Mouse (Mus musculus) cerebellum, adult (tissue): ENCODE results near the gene Spn.
"Not testable (repeated sequence)": the region's sequence is repeated elsewhere in the genome, so short reads cannot be mapped to it uniquely, and the experiment has no call there.

Experiments
- ATAC-seq: cut with Nextera tagmentation; 2 replicates; pipeline ENCODE4 v1.9.2; 2017; ENCODE audit warnings: mild to moderate bottlenecking, moderate library complexity, mixed read lengths; ENCODE audit not compliant: insufficient number of reproducible peaks, low FRiP score, low TSS enrichment

Spn gene

DNA sequence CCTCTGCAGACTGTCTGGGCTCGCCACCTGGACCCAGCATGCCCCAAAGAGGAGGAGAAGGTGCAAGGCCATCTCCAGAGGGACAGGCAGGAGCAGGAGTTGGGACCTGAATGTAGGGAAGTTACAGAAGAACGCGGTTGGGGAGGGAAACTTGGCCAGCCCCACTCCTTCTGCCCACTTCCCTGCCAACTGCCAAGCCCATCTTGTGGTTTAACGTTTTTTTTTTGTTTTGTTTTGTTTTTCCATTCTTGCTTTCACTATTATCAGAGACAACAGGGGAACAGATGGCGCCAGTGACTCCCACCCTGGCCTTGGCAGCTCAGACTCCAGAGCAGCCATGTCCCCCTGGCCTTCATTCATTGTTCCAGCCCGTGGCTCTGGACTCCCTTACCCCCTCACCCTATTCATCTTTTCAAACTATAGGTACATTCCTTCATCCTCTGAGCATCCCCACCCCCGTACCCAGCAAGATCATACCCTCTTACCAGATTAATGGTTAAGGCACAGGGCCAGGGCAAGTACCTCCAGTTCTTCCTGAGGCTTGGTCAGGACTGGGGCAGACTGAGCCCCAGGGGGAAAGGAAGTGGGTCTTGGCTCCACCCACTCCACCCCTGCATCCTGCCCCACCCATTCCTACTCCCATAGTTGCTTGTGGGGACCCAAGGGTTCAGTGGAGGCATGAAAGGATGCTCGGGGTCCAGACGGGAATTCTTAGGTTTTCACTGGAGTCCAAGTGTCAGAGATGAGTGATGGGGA lies at the start of gene Spn:
Gene Spn, minus strand, starts transcription at position 562 of the 756 bp plus-strand sequence.
- ATAC-seq = no peak

DNA sequence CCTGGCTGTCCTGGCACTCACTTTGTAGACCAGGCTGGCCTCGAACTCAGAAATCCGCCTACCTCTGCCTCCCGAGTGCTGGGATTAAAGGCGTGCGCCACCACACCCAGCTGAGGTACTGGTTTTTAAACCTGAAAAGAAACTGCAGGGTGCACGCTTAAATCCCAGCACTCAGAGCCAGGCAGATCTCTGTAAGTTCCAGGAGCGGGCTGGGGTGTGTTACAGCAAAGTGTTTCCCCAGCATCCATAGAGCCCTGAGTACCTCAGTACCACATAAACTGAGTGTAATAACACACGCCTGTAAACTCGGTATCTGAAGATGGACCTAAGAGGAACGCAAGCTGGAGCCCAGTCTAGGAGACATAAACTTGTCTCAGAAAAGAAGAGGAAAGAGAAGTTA lies 49.7 kb upstream of the Spn start:
- no peak for ATAC-seq

DNA sequence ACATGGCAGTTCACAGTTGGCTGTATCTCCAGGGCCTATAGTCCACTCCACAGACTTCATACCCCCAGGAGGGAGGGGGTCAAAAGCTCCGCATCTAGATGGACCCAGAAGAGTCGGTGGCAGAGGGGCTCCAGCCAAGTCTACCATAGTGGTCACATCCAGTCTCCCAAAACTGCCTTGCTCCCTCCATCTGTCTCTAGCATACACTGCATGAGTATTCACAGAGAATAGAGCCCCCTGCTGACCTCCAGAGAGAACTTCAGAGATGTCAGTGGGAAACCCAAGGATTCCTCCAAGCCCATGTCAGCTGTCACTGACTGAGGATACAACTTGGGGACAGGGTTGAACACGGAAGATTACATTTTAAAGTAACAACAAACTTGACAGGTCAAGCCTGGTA lies 48.0 kb upstream of the Spn start:
- ATAC-seq = no peak

DNA sequence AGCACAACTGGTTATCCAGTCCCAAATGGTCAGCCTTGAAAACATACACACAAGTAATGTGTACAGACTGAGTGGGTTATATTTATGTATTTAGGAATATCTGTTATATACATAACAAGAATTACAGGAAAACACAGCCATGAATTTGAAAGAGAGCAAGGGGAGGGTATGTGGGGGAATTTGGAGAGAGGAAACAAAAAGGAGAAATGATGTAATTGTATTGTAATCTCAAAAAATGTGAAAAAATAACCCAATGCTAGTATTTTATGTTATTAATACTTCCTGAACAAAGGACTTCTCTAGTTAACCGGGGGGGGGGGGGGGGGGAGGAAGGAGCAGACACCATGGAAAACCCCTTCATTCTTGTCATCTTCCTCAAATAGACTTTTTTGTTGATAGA lies 47.1 kb upstream of the Spn start:
- no peak for ATAC-seq

- no peak for ATAC-seq
These were observed 46.2 kb upstream of the Spn start for GRCm38 (mm10) chr7:127183828-127184227.

- no peak for ATAC-seq
These were observed 45.7 kb upstream of the Spn start for GRCm38 (mm10) chr7:127183345-127183744.

- ATAC-seq = not testable (repeated sequence)
These were observed 44.1 kb upstream of the Spn start for GRCm38 (mm10) chr7:127181724-127182123.

DNA sequence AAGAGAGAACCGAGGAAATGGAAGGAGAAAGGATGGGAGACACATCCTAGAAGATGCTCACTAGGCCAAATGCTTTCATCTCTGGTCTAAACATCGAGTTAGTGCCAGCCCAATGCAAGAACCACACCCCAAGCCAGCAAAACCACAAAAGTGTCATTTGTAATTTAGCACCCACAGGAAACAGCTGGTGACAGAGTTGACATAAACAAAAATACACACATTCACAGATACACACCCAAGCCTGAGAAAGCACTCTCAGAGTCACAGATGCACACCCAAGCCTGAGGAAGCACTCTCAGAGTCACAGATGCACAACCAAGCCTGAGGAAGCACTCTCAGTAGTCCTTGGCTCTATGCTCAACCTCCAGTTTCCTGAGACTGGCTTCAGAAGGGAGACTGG lies 43.2 kb upstream of the Spn start:
- ATAC-seq = no peak

DNA sequence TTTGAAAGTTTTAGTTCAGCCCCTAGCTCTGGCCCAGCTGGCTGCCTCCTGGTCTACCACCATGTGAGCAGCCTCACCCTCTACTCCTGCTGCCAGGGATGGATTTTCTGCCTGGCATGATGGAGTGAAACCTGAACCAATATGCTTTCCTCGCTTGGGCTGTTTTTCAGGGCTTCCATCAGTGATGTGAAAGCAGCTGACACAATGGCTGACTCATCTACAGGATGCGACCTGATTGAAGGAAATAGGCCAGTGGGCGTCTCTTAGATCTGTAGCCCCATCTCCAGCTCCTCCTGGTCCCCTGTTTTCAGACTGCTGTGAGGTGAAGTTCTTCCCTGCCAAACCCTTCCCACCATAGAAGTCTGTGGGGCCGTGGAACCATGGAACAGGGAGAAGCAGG lies 39.3 kb upstream of the Spn start:
- no peak for ATAC-seq

GRCm38 (mm10) chr7:127166501-127166900 lies 28.9 kb upstream of the Spn start:
- ATAC-seq = no peak

- no peak for ATAC-seq
These were observed 28.2 kb upstream of the Spn start for GRCm38 (mm10) chr7:127165607-127166493.

DNA sequence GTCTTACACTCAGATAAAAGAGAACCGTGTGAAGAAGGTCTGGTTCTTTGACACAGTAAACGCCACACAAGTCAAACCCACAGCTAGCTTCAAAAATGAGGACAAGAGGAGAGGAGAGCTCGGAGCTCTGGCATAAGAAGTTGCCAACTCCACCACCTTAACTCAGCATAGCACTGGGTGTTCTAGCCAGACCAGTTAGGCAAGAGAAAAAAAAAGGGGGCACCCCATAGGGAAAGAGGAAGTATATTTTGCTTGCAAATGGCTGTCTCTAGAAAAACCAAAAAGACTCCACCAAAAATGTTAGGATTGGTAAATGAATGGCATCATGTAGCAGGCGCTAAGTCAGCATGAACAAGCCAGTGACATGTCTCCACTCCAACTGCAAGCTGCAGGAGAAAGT lies 26.4 kb upstream of the Spn start:
- ATAC-seq = no peak

DNA sequence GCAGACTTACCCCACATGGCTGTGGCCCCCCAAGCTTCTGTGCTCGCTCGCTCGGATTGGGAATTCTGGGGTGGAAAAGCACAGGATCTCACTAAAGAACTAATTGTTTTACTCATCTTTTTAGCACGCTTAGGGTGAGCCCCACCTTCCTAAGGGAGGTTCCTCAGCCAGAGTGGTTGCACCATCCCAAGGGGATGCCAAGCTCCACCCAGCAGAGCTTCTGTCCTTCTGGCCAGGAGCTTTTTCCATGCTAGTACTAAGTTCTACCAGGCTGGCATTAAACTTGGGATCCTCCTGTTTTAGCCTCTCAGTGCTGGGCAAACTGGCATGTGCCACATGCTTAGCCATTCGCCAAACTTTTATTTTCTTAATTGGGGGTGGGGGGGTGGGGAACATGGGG lies 24.9 kb upstream of the Spn start:
- no peak for ATAC-seq

GRCm38 (mm10) chr7:127157548-127157947 lies 19.9 kb upstream of the Spn start:
- ATAC-seq = no peak

GRCm38 (mm10) chr7:127153477-127153876 lies 15.9 kb upstream of the Spn start:
- ATAC-seq = no peak

- ATAC-seq = no peak
These were observed 14.8 kb upstream of the Spn start for GRCm38 (mm10) chr7:127152464-127152863.

DNA sequence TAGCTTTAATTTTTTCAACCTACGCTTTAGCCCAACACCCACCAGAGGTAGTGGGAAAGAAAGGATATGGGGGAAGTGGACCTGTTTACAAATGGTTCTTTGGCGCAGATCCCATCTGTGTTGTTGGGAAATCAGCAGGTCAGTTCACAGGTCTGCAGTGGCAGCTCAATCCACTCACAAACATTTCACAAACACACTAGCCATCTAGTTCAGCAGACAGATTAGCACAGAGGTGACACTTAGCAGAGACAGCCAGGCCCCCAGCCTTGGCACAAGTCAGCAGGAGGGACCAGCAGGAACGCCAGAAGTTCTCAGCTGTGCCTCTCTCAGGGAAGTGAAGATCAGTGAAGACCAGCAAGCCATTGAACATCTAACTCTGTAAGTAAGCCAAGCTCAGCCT lies 10.3 kb upstream of the Spn start:
- no peak for ATAC-seq

DNA sequence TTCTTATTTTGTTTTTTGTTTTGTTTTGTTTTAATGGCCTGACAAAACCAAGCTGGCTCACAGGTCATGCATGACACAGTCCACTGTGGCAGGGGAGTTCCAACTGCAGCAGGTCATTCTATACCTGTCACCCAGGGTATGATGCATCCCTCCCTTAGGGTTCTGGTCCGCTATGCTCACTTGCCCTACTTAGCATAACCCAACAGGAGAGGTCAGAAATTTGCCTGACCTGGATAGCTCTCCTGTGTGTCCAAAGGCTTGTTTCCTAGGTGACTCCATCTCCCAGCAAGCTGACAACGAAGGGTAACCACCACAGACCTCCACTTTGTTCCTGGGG lies 8.6 kb upstream of the Spn start:
- no peak for ATAC-seq

GRCm38 (mm10) chr7:127145387-127146266 lies 8.0 kb upstream of the Spn start:
- ATAC-seq = no peak

DNA sequence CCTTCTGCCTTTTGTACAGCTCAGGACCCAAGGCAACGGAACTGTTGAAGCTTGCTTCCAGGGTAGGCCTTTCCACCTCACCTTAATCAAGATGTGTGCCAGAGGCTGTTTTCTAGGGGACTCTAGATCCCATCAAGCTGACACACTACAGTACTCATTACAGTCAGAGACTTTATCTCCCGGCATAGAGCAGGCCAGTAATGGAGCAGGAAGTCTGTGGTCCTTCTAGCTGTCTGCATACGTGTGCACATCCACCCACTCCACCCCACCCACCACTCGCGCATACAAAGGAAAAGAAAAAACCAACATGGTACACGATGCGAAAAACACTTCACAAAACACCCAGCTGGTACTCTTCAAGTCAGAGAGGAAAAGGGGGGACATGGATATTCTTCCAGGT lies 6.8 kb upstream of the Spn start:
- ATAC-seq = no peak

DNA sequence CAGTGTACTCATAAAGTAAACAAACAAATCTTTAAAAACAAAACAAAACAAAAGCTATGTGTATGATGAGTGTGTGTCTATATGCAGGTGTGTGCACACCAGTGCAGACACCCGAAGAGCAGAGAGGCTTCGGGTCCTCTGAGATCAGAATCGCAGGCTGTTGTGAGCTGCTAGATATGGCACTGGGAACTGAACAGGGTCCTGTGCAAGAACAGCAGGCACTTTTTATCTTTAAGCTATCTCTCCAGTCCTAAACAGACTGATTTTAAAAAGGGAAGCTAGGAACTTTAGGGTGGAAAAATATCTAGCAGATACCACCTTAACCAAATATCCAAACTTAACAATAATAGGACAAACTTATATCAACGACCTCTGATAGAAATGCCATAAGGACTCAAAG lies 5.0 kb upstream of the Spn start:
- ATAC-seq = no peak
